Mouse (Mus musculus) small intestine, adult 2 months (tissue): Measurements from ENCODE around the gene 4833427G06Rik.

Experiments
- CTCF ChIP-seq: fragments of 200-500 bp; IDR thresholded peaks from 2 replicates; pipeline ENCODE4 v1.5.1; 2012; ENCODE audit warnings: low read depth, mild to moderate bottlenecking, control low read depth, inconsistent platforms, low read length, moderate library complexity, mixed read lengths; ENCODE audit not compliant: insufficient replicate concordance, insufficient read length; ENCODE audit errors: extremely low read depth
- POLR2A ChIP-seq: fragments of 200-500 bp; IDR thresholded peaks from 2 replicates; pipeline ENCODE4 v1.6.1; 2012; ENCODE audit warnings: low read depth, mild to moderate bottlenecking, control low read depth, inconsistent platforms, low read length, moderate library complexity

- TF ChIP-seq CTCF, result no peak
- no peak for TF ChIP-seq POLR2A
These were observed 33.7 kb downstream of the 4833427G06Rik start for GRCm38 (mm10) chr9:51068202-51068601.
